Mouse (Mus musculus) lung, adult 18-20 months (tissue): Measurements from ENCODE around the gene 2010003K11Rik.
A peak's percentile ranks its signal among the peaks of the same experiment; 100 is the strongest.

Experiments used
- DNase-seq, 2 experiments: peaks; one replicate each; pipeline ENCODE4 v3.0.0; 2022; ENCODE audit warnings: mixed read lengths in 2 of 2

Gene 2010003K11Rik

GRCm38 (mm10) chr19:4496535-4497262 lies 1.7 kb downstream of the 2010003K11Rik start:
- DNase-seq: no peak

- DNase-seq: no peak
Measured at GRCm38 (mm10) chr19:4495814-4496213, 2.6 kb downstream of the 2010003K11Rik start.

- DNase-seq: no peak
Measured at GRCm38 (mm10) chr19:4494707-4495106, 3.7 kb downstream of the 2010003K11Rik start.

GRCm38 (mm10) chr19:4492526-4493296 lies 5.7 kb downstream of the 2010003K11Rik start:
- DNase-seq: peak; percentile 61 to 77

GRCm38 (mm10) chr19:4491080-4491695 lies 7.2 kb downstream of the 2010003K11Rik start:
- DNase-seq: no peak

- peak; percentile 59 to 70 for DNase-seq
Measured at GRCm38 (mm10) chr19:4487877-4488276, 10.5 kb downstream of the 2010003K11Rik start.

GRCm38 (mm10) chr19:4485006-4485405 lies 13.4 kb downstream of the 2010003K11Rik start:
- DNase-seq: no peak

GRCm38 (mm10) chr19:4482111-4482859 lies 16.1 kb downstream of the 2010003K11Rik start:
- no peak for DNase-seq

GRCm38 (mm10) chr19:4481326-4481725 lies 17.1 kb downstream of the 2010003K11Rik start:
- DNase-seq: no peak

- no peak for DNase-seq
Measured at GRCm38 (mm10) chr19:4480041-4480440, 18.3 kb downstream of the 2010003K11Rik start.

GRCm38 (mm10) chr19:4478190-4478516 lies 20.2 kb downstream of the 2010003K11Rik start:
- DNase-seq: no peak

- DNase-seq: peak; percentile 41 to 65
Measured at GRCm38 (mm10) chr19:4477345-4478189, 20.8 kb downstream of the 2010003K11Rik start, which contains the start of gene Syt12. Syt12 (minus strand) TSS chr19:4477447.

GRCm38 (mm10) chr19:4476601-4477257 lies 21.7 kb downstream of the 2010003K11Rik start:
- peak in 1 of 2 experiments; percentile 22 for DNase-seq

- DNase-seq: no peak
Measured at GRCm38 (mm10) chr19:4475224-4475925, 23.0 kb downstream of the 2010003K11Rik start.

GRCm38 (mm10) chr19:4474739-4475138 lies 23.6 kb downstream of the 2010003K11Rik start:
- DNase-seq: no peak

GRCm38 (mm10) chr19:4473549-4473948 lies 24.8 kb downstream of the 2010003K11Rik start:
- DNase-seq: no peak

GRCm38 (mm10) chr19:4468363-4468762 lies 30.0 kb downstream of the 2010003K11Rik start:
- no peak for DNase-seq

GRCm38 (mm10) chr19:4464666-4465065 lies 33.7 kb downstream of the 2010003K11Rik start:
- no peak for DNase-seq

GRCm38 (mm10) chr19:4461981-4462380 lies 36.4 kb downstream of the 2010003K11Rik start:
- DNase-seq: no peak

- peak; percentile 37 to 45 for DNase-seq
Measured at GRCm38 (mm10) chr19:4456227-4456626, 42.2 kb downstream of the 2010003K11Rik start.
